20 mouse cellular contexts compared by ENCODE assay signal in genomic region chr11:87271479-87271878, GRCm38 (mm10).
DNase-seq lines count a peak whose midpoint lies in the region; ATAC-seq and TF ChIP-seq lines count a peak whose summit lies in the region.
"Had no signal": no experiment of that assay in that cellular context is flagged by ENCODE, and none has a peak within 500 bp of the region (broad histone marks: within the 10 kb centered on the region; RNA-seq: fewer than 3 reads in every experiment).

No protein-coding gene starts in this region.

- H3K27me3 ChIP-seq in embryonic facial prominence, embryonic 13.5 days: no peaks in the 10 kb centered on the region
- no peaks in the 10 kb centered on the region for H3K27me3 ChIP-seq in embryonic facial prominence, embryonic 10.5 days (replicated peaks; ENCODE audit: low read depth, poor library complexity, severe bottlenecking)
- H3K27me3 ChIP-seq in intestine, postnatal 0 days (replicated peaks; ENCODE audit: control insufficient read depth, insufficient read depth, low read length): no peaks in the 10 kb centered on the region
- H3K27me3 ChIP-seq in intestine, embryonic 15.5 days (replicated peaks): no peaks in the 10 kb centered on the region
- no peaks in the 10 kb centered on the region for H3K27me3 ChIP-seq in E14TG2a.4 (ENCODE audit: insufficient read depth, low read length)
- no peaks in the 10 kb centered on the region for H3K27me3 ChIP-seq in embryonic facial prominence, embryonic 14.5 days (replicated peaks; ENCODE audit: control insufficient read depth, insufficient read depth, low read length)
- H3K27me3 ChIP-seq: heart, embryonic 13.5 days; kidney, embryonic 15.5 days; limb, embryonic 15.5 days; midbrain, embryonic 13.5 days had no signal

- 93% methylated on average over 1 of the region's 1 CpGs for WGBS in embryonic facial prominence, embryonic 13.5 days
- WGBS in embryonic facial prominence, embryonic 10.5 days: 90% methylated on average over 1 of the region's 1 CpGs
- 95% methylated on average over 1 of the region's 1 CpGs for WGBS in intestine, postnatal 0 days
- WGBS in intestine, embryonic 15.5 days: 94% methylated on average over 1 of the region's 1 CpGs
- 84% methylated on average over 1 of the region's 1 CpGs for WGBS in embryonic facial prominence, embryonic 14.5 days

- ATAC-seq in embryonic facial prominence, embryonic 13.5 days (ENCODE audit: insufficient number of reproducible peaks, insufficient read depth, low FRiP score, low TSS enrichment, low read depth): no peak
- ATAC-seq in intestine, postnatal 0 days: no peak
- ATAC-seq in intestine, embryonic 15.5 days: no peak
- no peak for ATAC-seq in embryonic facial prominence, embryonic 14.5 days (ENCODE audit: low read depth)
- ATAC-seq in erythroid progenitor cell, adult 5-6 weeks (replicated peaks; ENCODE audit: low FRiP score, poor library complexity, severe bottlenecking): no peak
- ATAC-seq: intestine, embryonic 16.5 days; liver, postnatal 0 days; midbrain, embryonic 13.5 days had no signal

- no peak overlapping the region for H3K9ac ChIP-seq in embryonic facial prominence, embryonic 13.5 days
- no peak overlapping the region for H3K9ac ChIP-seq in intestine, postnatal 0 days (ENCODE audit: low read depth, low read length)
- H3K9ac ChIP-seq in intestine, embryonic 15.5 days: no peak overlapping the region
- H3K9ac ChIP-seq in embryonic facial prominence, embryonic 14.5 days (ENCODE audit: low read depth, low read length): no peak overlapping the region
- H3K9ac ChIP-seq: heart, embryonic 13.5 days; hindbrain, embryonic 14.5 days; kidney, embryonic 15.5 days; limb, embryonic 15.5 days; liver, postnatal 0 days; midbrain, embryonic 13.5 days had no signal

- H3K27ac ChIP-seq in embryonic facial prominence, embryonic 13.5 days: peak overlapping the region; percentile 62; the same call in 1 of the 2 replicates
- H3K27ac ChIP-seq in embryonic facial prominence, embryonic 10.5 days (replicated peaks): no peak overlapping the region
- H3K27ac ChIP-seq in intestine, postnatal 0 days (ENCODE audit: low read depth, low read length): no peak overlapping the region
- no peak overlapping the region for H3K27ac ChIP-seq in intestine, embryonic 15.5 days
- peak overlapping the region; percentile 39; the same call in 1 of the 2 replicates for H3K27ac ChIP-seq in embryonic facial prominence, embryonic 14.5 days (replicated peaks; ENCODE audit: low read depth, low read length)
- H3K27ac ChIP-seq: heart, embryonic 13.5 days; kidney, embryonic 15.5 days; limb, embryonic 15.5 days; midbrain, embryonic 13.5 days had no signal

- no peak overlapping the region for H3K4me3 ChIP-seq in embryonic facial prominence, embryonic 13.5 days
- H3K4me3 ChIP-seq in embryonic facial prominence, embryonic 10.5 days: no peak overlapping the region
- no peak overlapping the region for H3K4me3 ChIP-seq in intestine, postnatal 0 days (ENCODE audit: low read depth, low read length)
- no peak overlapping the region for H3K4me3 ChIP-seq in intestine, embryonic 15.5 days (replicated peaks)
- no peak overlapping the region for H3K4me3 ChIP-seq in E14TG2a.4 (replicated peaks; ENCODE audit: low read length)
- H3K4me3 ChIP-seq in embryonic facial prominence, embryonic 14.5 days (ENCODE audit: low read depth, low read length): no peak overlapping the region
- H3K4me3 ChIP-seq: heart, embryonic 13.5 days; kidney, embryonic 15.5 days; limb, embryonic 15.5 days; midbrain, embryonic 13.5 days had no signal

- no peak for DNase-seq in embryonic facial prominence, embryonic 10.5 days (ENCODE audit: low spot score)
- DNase-seq in embryonic facial prominence, embryonic 14.5 days (ENCODE audit: low spot score): no peak
- DNase-seq in cerebellum, adult 11-12 months: no peak
- DNase-seq: adrenal gland, adult 2 months; cerebellum, adult 9-10 months; liver, postnatal 0 days; lung, postnatal 10 days; thymus, postnatal 14 days had no signal

- 0 out of 2 replicates have a peak, but pooled peaks cover 3% of the 10 kb centered on the region for H3K9me3 ChIP-seq in embryonic facial prominence, embryonic 13.5 days
- H3K9me3 ChIP-seq in embryonic facial prominence, embryonic 10.5 days: no peaks in the 10 kb centered on the region
- no peaks in the 10 kb centered on the region for H3K9me3 ChIP-seq in intestine, postnatal 0 days (ENCODE audit: control insufficient read depth)
- no peaks in the 10 kb centered on the region for H3K9me3 ChIP-seq in intestine, embryonic 15.5 days
- H3K9me3 ChIP-seq in E14TG2a.4 (ENCODE audit: low read length): no peaks in the 10 kb centered on the region
- 0 out of 2 replicates have a peak, but pooled peaks cover 3% of the 10 kb centered on the region for H3K9me3 ChIP-seq in embryonic facial prominence, embryonic 14.5 days (ENCODE audit: control insufficient read depth, low read length)
- H3K9me3 ChIP-seq: G1E; heart, embryonic 13.5 days; kidney, embryonic 15.5 days; limb, embryonic 15.5 days; midbrain, embryonic 13.5 days had no signal

- peak; percentile 19; the same call in 1 of the 2 replicates for TF ChIP-seq CTCF in intestine, postnatal 0 days (IDR thresholded peaks at IDR 0.05; ENCODE audit: low read depth)
- peak; percentile 29 for TF ChIP-seq CTCF in E14TG2a.4 (conservative IDR thresholded peaks at IDR 0.05; ENCODE audit: low read length)

- H3K36me3 ChIP-seq in embryonic facial prominence, embryonic 13.5 days: no peaks in the 10 kb centered on the region
- H3K36me3 ChIP-seq in embryonic facial prominence, embryonic 10.5 days (replicated peaks): no peaks in the 10 kb centered on the region
- H3K36me3 ChIP-seq in intestine, postnatal 0 days (ENCODE audit: control insufficient read depth, insufficient read depth): no peaks in the 10 kb centered on the region
- H3K36me3 ChIP-seq in intestine, embryonic 15.5 days: no peaks in the 10 kb centered on the region
- H3K36me3 ChIP-seq in E14TG2a.4 (ENCODE audit: insufficient read depth, low read length): no peaks in the 10 kb centered on the region
- H3K36me3 ChIP-seq in embryonic facial prominence, embryonic 14.5 days (ENCODE audit: control insufficient read depth, insufficient read depth, low read length): no peaks in the 10 kb centered on the region
- H3K36me3 ChIP-seq: G1E; heart, embryonic 13.5 days; kidney, embryonic 15.5 days; limb, embryonic 15.5 days had no signal

- no peak overlapping the region for H3K4me2 ChIP-seq in embryonic facial prominence, embryonic 13.5 days
- no peak overlapping the region for H3K4me2 ChIP-seq in intestine, postnatal 0 days (replicated peaks; ENCODE audit: low read depth)
- H3K4me2 ChIP-seq in intestine, embryonic 15.5 days (replicated peaks): no peak overlapping the region
- H3K4me2 ChIP-seq in embryonic facial prominence, embryonic 14.5 days (ENCODE audit: low read depth, low read length): no peak overlapping the region
- H3K4me2 ChIP-seq: heart, embryonic 13.5 days; hindbrain, embryonic 14.5 days; kidney, embryonic 15.5 days; limb, embryonic 15.5 days; midbrain, embryonic 13.5 days had no signal

- H3K4me1 ChIP-seq in embryonic facial prominence, embryonic 13.5 days: peaks cover 11% of the 10 kb centered on the region
- peaks cover 13% of the 10 kb centered on the region for H3K4me1 ChIP-seq in embryonic facial prominence, embryonic 10.5 days
- no peaks in the 10 kb centered on the region for H3K4me1 ChIP-seq in intestine, postnatal 0 days (replicated peaks; ENCODE audit: control insufficient read depth, insufficient read depth, low read length)
- peaks cover 2% of the 10 kb centered on the region; the same call in 1 of the 2 replicates for H3K4me1 ChIP-seq in intestine, embryonic 15.5 days (replicated peaks)
- H3K4me1 ChIP-seq in E14TG2a.4 (replicated peaks; ENCODE audit: low read depth, low read length): no peaks in the 10 kb centered on the region; the same call in 1 of the 2 replicates
- no peaks in the 10 kb centered on the region for H3K4me1 ChIP-seq in embryonic facial prominence, embryonic 14.5 days (ENCODE audit: control insufficient read depth, insufficient read depth, low read length)
- H3K4me1 ChIP-seq: limb, embryonic 15.5 days had no signal

Comparison
In these comparisons a context has a peak if more than half of its experiments do, and no peak if none do; other contexts are left out.
1. H3K27ac ChIP-seq: peak in embryonic facial prominence, embryonic 13.5 days (single experiment) and embryonic facial prominence, embryonic 14.5 days (single experiment); none in embryonic facial prominence, embryonic 10.5 days (single experiment), intestine, postnatal 0 days (single experiment) and intestine, embryonic 15.5 days (single experiment).